Mouse (Mus musculus): Measurements from ENCODE around the gene Tpbpb. TPM values are rescaled to one million over a fixed set of nuclear protein-coding genes. Genes with fewer than 3 reads are reported as not detected.

Tpbpb gene
- polyA plus RNA-seq, 1 experiment from 2014 or later: not detected

Other genes with a start within 250 kb of the Tpbpb start
- not detected in 2 replicates for gene BC051665, start 118.5 kb downstream of the Tpbpb start, polyA plus RNA-seq (2015; fragmentation: Nextera tagmentation; extraction: Ambion mirVana)
- not detected in 2 replicates for gene Ctsll3, start 102.0 kb downstream of the Tpbpb start, polyA plus RNA-seq (2015; fragmentation: Nextera tagmentation; extraction: Ambion mirVana)
- gene 4930486L24Rik, start 40.4 kb downstream of the Tpbpb start, polyA plus RNA-seq (2015; fragmentation: Nextera tagmentation; extraction: Ambion mirVana): 0.06 TPM in 1 of 2 replicates, not detected in the other
- gene Gm49392, start 8.0 kb downstream of the Tpbpb start, polyA plus RNA-seq (2015; fragmentation: Nextera tagmentation; extraction: Ambion mirVana): 0.26 TPM in 1 of 2 replicates, not detected in the other
- gene Ctla2b, start 7.4 kb downstream of the Tpbpb start, polyA plus RNA-seq (2015; fragmentation: Nextera tagmentation; extraction: Ambion mirVana): 4.1 and 5.6 TPM in 2 replicates
- not detected in 2 replicates for gene Gm49393, start 30.7 kb upstream of the Tpbpb start, polyA plus RNA-seq (2015; fragmentation: Nextera tagmentation; extraction: Ambion mirVana)
- gene Gm49391, start 31.7 kb upstream of the Tpbpb start, polyA plus RNA-seq (2015; fragmentation: Nextera tagmentation; extraction: Ambion mirVana): 0.82 and 2.5 TPM in 2 replicates
- 24.2 and 25.8 TPM in 2 replicates for gene Ctla2a, start 31.7 kb upstream of the Tpbpb start, polyA plus RNA-seq (2015; fragmentation: Nextera tagmentation; extraction: Ambion mirVana)
- gene Tpbpa, start 37.1 kb upstream of the Tpbpb start, polyA plus RNA-seq (2015; fragmentation: Nextera tagmentation; extraction: Ambion mirVana): not detected in 2 replicates
- not detected in 2 replicates for gene Ctsj, start 101.1 kb upstream of the Tpbpb start, polyA plus RNA-seq (2015; fragmentation: Nextera tagmentation; extraction: Ambion mirVana)
- gene Ctsq, start 135.8 kb upstream of the Tpbpb start, polyA plus RNA-seq (2015; fragmentation: Nextera tagmentation; extraction: Ambion mirVana): not detected in 2 replicates